Mouse (Mus musculus): Measurements from ENCODE around the gene Aldh1l1. TPM values are rescaled to one million over a fixed set of nuclear protein-coding genes. Genes with fewer than 3 reads are reported as not detected.
A peak's percentile ranks its signal among the peaks of the same experiment; 100 is the strongest.

The Aldh1l1 gene
- polyA plus RNA-seq, 1 experiment from 2014 or later, result 7.8 TPM

- H3K9ac ChIP-seq (ENCODE audit: low read length), result no peak overlapping the region
- peaks cover 8% of the 10 kb centered on the region; the same call in 1 of the 2 replicates for H3K4me1 ChIP-seq (replicated peaks; ENCODE audit: control insufficient read depth, insufficient read depth, low read length)
- WGBS, result 48% methylated on average over 2 of the region's 2 CpGs
Measured at GRCm38 (mm10) chr6:90461181-90461580, 25.0 kb upstream of the Aldh1l1 start.

GRCm38 (mm10) chr6:90461771-90462170 lies 24.5 kb upstream of the Aldh1l1 start:
- ATAC-seq (replicated peaks; ENCODE audit: low FRiP score, low TSS enrichment, low read depth) (no peak), DNase-seq (ENCODE audit: low spot score) (no peak)
- H3K9ac ChIP-seq (ENCODE audit: low read length), result peak overlapping the region; percentile 37; the same call in 1 of the 2 replicates
- no peaks in the 10 kb centered on the region for H3K36me3 ChIP-seq (ENCODE audit: control insufficient read depth, insufficient read depth, low read length)
- peak overlapping the region; percentile 99 for H3K4me2 ChIP-seq (ENCODE audit: low read length)
- no peaks in the 10 kb centered on the region for H3K9me3 ChIP-seq (ENCODE audit: control insufficient read depth, low read length)
- 21% methylated on average over 12 of the region's 12 CpGs for WGBS
- no peak overlapping the region for H3K27ac ChIP-seq (ENCODE audit: low read depth)
- peaks cover 8% of the 10 kb centered on the region; the same call in 1 of the 2 replicates for H3K4me1 ChIP-seq (replicated peaks; ENCODE audit: control insufficient read depth, insufficient read depth, low read length)
- peaks cover 17% of the 10 kb centered on the region for H3K27me3 ChIP-seq (replicated peaks; ENCODE audit: control insufficient read depth, insufficient read depth, low read length)
- H3K4me3 ChIP-seq (ENCODE audit: low read depth, low read length), result peak overlapping the region; percentile 50

More at GRCm38 (mm10) chr6:90461181-90461580, 25.0 kb upstream of the Aldh1l1 start:
- ATAC-seq (replicated peaks; ENCODE audit: low FRiP score, low TSS enrichment, low read depth) (no peak), DNase-seq (ENCODE audit: low spot score) (no peak)
- Histone ChIP-seq H3K27ac (ENCODE audit: low read depth) (no peak overlapping the region), H3K36me3 (ENCODE audit: control insufficient read depth, insufficient read depth, low read length) (no peaks in the 10 kb centered on the region), H3K4me3 (ENCODE audit: low read depth, low read length) (no peak overlapping the region), H3K4me2 (ENCODE audit: low read length) (no peak overlapping the region), H3K9me3 (ENCODE audit: control insufficient read depth, low read length) (no peaks in the 10 kb centered on the region), H3K27me3 (replicated peaks; ENCODE audit: control insufficient read depth, insufficient read depth, low read length) (peaks cover 17% of the 10 kb centered on the region)

GRCm38 (mm10) chr6:90462181-90462706 lies 24.0 kb upstream of the Aldh1l1 start, which contains the start of gene Klf15:
TSS of gene Klf15 (plus strand) at chr6:90462576.
- H3K4me3 ChIP-seq (ENCODE audit: low read depth, low read length), result peak within 1 kb of the TSS; percentile 50
- no peak within 1 kb of the TSS for H3K27ac ChIP-seq (ENCODE audit: low read depth)
- H3K9me3 ChIP-seq (ENCODE audit: control insufficient read depth, low read length), result no peaks in the 10 kb centered on the region
- H3K9ac ChIP-seq (ENCODE audit: low read length), result peak within 1 kb of the TSS; percentile 45; the same call in 1 of the 2 replicates
- H3K4me1 ChIP-seq (replicated peaks; ENCODE audit: control insufficient read depth, insufficient read depth, low read length), result peaks cover 8% of the 10 kb centered on the region; the same call in 1 of the 2 replicates
- peak within 1 kb of the TSS; percentile 99 for H3K4me2 ChIP-seq (ENCODE audit: low read length)
- ATAC-seq (replicated peaks; ENCODE audit: low FRiP score, low TSS enrichment, low read depth) (peak; percentile 72), DNase-seq (ENCODE audit: low spot score) (peak; percentile 80)
- WGBS, result under 1% methylated on average over 63 of the region's 70 CpGs
- H3K27me3 ChIP-seq (replicated peaks; ENCODE audit: control insufficient read depth, insufficient read depth, low read length), result peaks cover 17% of the 10 kb centered on the region
- H3K36me3 ChIP-seq (ENCODE audit: control insufficient read depth, insufficient read depth, low read length), result no peaks in the 10 kb centered on the region

GRCm38 (mm10) chr6:90462841-90463227 lies 23.4 kb upstream of the Aldh1l1 start:
- H3K4me2 ChIP-seq (ENCODE audit: low read length), result peak overlapping the region; percentile 99
- peaks cover 8% of the 10 kb centered on the region; the same call in 1 of the 2 replicates for H3K4me1 ChIP-seq (replicated peaks; ENCODE audit: control insufficient read depth, insufficient read depth, low read length)
- no peaks in the 10 kb centered on the region for H3K9me3 ChIP-seq (ENCODE audit: control insufficient read depth, low read length)
- H3K27me3 ChIP-seq (replicated peaks; ENCODE audit: control insufficient read depth, insufficient read depth, low read length), result peaks cover 17% of the 10 kb centered on the region
- H3K4me3 ChIP-seq (ENCODE audit: low read depth, low read length), result peak overlapping the region; percentile 50
- WGBS, result under 1% methylated on average over 38 of the region's 38 CpGs
- peak; percentile 32; the same call in 1 of the 2 replicates for ATAC-seq (replicated peaks; ENCODE audit: low FRiP score, low TSS enrichment, low read depth)
- H3K9ac ChIP-seq (ENCODE audit: low read length), result peak overlapping the region; percentile 45; the same call in 1 of the 2 replicates
- H3K36me3 ChIP-seq (ENCODE audit: control insufficient read depth, insufficient read depth, low read length), result no peaks in the 10 kb centered on the region
- DNase-seq (ENCODE audit: low spot score), result peak; percentile 58
- no peak overlapping the region for H3K27ac ChIP-seq (ENCODE audit: low read depth)

- Histone ChIP-seq H3K27me3 (replicated peaks; ENCODE audit: control insufficient read depth, insufficient read depth, low read length) (peaks cover 17% of the 10 kb centered on the region), H3K27ac (ENCODE audit: low read depth) (no peak overlapping the region), H3K4me2 (ENCODE audit: low read length) (peak overlapping the region; percentile 99), H3K9ac (ENCODE audit: low read length) (peak overlapping the region; percentile 45; the same call in 1 of the 2 replicates), H3K4me3 (ENCODE audit: low read depth, low read length) (peak overlapping the region; percentile 50), H3K4me1 (replicated peaks; ENCODE audit: control insufficient read depth, insufficient read depth, low read length) (peaks cover 8% of the 10 kb centered on the region; the same call in 1 of the 2 replicates), H3K36me3 (ENCODE audit: control insufficient read depth, insufficient read depth, low read length) (no peaks in the 10 kb centered on the region), H3K9me3 (ENCODE audit: control insufficient read depth, low read length) (no peaks in the 10 kb centered on the region)
- DNase-seq (ENCODE audit: low spot score) (peak; percentile 81), ATAC-seq (replicated peaks; ENCODE audit: low FRiP score, low TSS enrichment, low read depth) (peak; percentile 70)
- under 1% methylated on average over 31 of the region's 31 CpGs for whole genome bisulfite sequencing
Measured at GRCm38 (mm10) chr6:90463228-90463862, 22.9 kb upstream of the Aldh1l1 start.

- no peak for DNase-seq (ENCODE audit: low spot score)
- H3K27ac ChIP-seq (ENCODE audit: low read depth), result no peak overlapping the region
Measured at GRCm38 (mm10) chr6:90463890-90464421, 22.3 kb upstream of the Aldh1l1 start.

GRCm38 (mm10) chr6:90465028-90465640 lies 21.1 kb upstream of the Aldh1l1 start:
- no peaks in the 10 kb centered on the region for H3K36me3 ChIP-seq (ENCODE audit: control insufficient read depth, insufficient read depth, low read length)
- ATAC-seq (replicated peaks; ENCODE audit: low FRiP score, low TSS enrichment, low read depth), result no peak
- H3K27ac ChIP-seq (ENCODE audit: low read depth), result no peak overlapping the region
- DNase-seq (ENCODE audit: low spot score), result no peak
- H3K9me3 ChIP-seq (ENCODE audit: control insufficient read depth, low read length), result no peaks in the 10 kb centered on the region
- H3K4me2 ChIP-seq (ENCODE audit: low read length), result no peak overlapping the region
- H3K9ac ChIP-seq (ENCODE audit: low read length), result no peak overlapping the region
- 94% methylated on average over 11 of the region's 11 CpGs for WGBS
- H3K4me3 ChIP-seq (ENCODE audit: low read depth, low read length), result no peak overlapping the region
- peaks cover 8% of the 10 kb centered on the region; the same call in 1 of the 2 replicates for H3K4me1 ChIP-seq (replicated peaks; ENCODE audit: control insufficient read depth, insufficient read depth, low read length)
- H3K27me3 ChIP-seq (replicated peaks; ENCODE audit: control insufficient read depth, insufficient read depth, low read length), result peaks cover 17% of the 10 kb centered on the region

More at GRCm38 (mm10) chr6:90463890-90464421, 22.3 kb upstream of the Aldh1l1 start:
- Histone ChIP-seq H3K9me3 (ENCODE audit: control insufficient read depth, low read length) (no peaks in the 10 kb centered on the region), H3K4me3 (ENCODE audit: low read depth, low read length) (peak overlapping the region; percentile 50), H3K4me2 (ENCODE audit: low read length) (peak overlapping the region; percentile 99), H3K27me3 (replicated peaks; ENCODE audit: control insufficient read depth, insufficient read depth, low read length) (peaks cover 17% of the 10 kb centered on the region), H3K9ac (ENCODE audit: low read length) (no peak overlapping the region), H3K4me1 (replicated peaks; ENCODE audit: control insufficient read depth, insufficient read depth, low read length) (peaks cover 8% of the 10 kb centered on the region; the same call in 1 of the 2 replicates), H3K36me3 (ENCODE audit: control insufficient read depth, insufficient read depth, low read length) (no peaks in the 10 kb centered on the region)
- 42% methylated on average over 7 of the region's 7 CpGs for WGBS
- ATAC-seq (replicated peaks; ENCODE audit: low FRiP score, low TSS enrichment, low read depth), result peak; percentile 5; the same call in 1 of the 2 replicates

GRCm38 (mm10) chr6:90466079-90466478 lies 20.1 kb upstream of the Aldh1l1 start:
- no peak overlapping the region for H3K4me3 ChIP-seq (ENCODE audit: low read depth, low read length)
- H3K27ac ChIP-seq (ENCODE audit: low read depth), result no peak overlapping the region

More at GRCm38 (mm10) chr6:90466079-90466478, 20.1 kb upstream of the Aldh1l1 start:
- H3K36me3 ChIP-seq (ENCODE audit: control insufficient read depth, insufficient read depth, low read length), result no peaks in the 10 kb centered on the region
- no peak overlapping the region for H3K4me2 ChIP-seq (ENCODE audit: low read length)
- H3K9me3 ChIP-seq (ENCODE audit: control insufficient read depth, low read length), result no peaks in the 10 kb centered on the region
- peaks cover 9% of the 10 kb centered on the region for H3K27me3 ChIP-seq (replicated peaks; ENCODE audit: control insufficient read depth, insufficient read depth, low read length)
- DNase-seq (ENCODE audit: low spot score), result no peak
- H3K9ac ChIP-seq (ENCODE audit: low read length), result no peak overlapping the region
- H3K4me1 ChIP-seq (replicated peaks; ENCODE audit: control insufficient read depth, insufficient read depth, low read length), result peaks cover 8% of the 10 kb centered on the region; the same call in 1 of the 2 replicates
- no peak for ATAC-seq (replicated peaks; ENCODE audit: low FRiP score, low TSS enrichment, low read depth)
- WGBS, result 84% methylated on average over 10 of the region's 10 CpGs

Measured in intestine, embryonic 14.5 days (tissue).